Mouse (Mus musculus) lung, embryonic 16.5 days (tissue): ENCODE results near the gene Fdps. TPM values are rescaled to one million over a fixed set of nuclear protein-coding genes. Genes with fewer than 3 reads are reported as not detected.

Source experiments
- ATAC-seq: fragments of 200-750 bp; cut with Nextera tagmentation; 2 replicates; pipeline ENCODE4 v1.8.0; 2017; ENCODE audit warnings: low read depth, mild to moderate bottlenecking, moderate library complexity
- H3K27ac ChIP-seq: fragments of 300-500 bp; sonication (generic); 2 replicates; pipeline ENCODE4 v1.5.1; 2014; ENCODE audit warnings: mild to moderate bottlenecking, control low read depth, low read length
- H3K27me3 ChIP-seq: fragments of 300-500 bp; sonication (generic); 2 replicates; pipeline ENCODE4 v1.6.1; 2014; ENCODE audit warnings: low read depth, low read length, mixed read lengths; ENCODE audit not compliant: control insufficient read depth, insufficient read depth
- H3K36me3 ChIP-seq: fragments of 300-500 bp; sonication (generic); 2 replicates; pipeline ENCODE4 v1.6.1; 2014; ENCODE audit warnings: low read length; ENCODE audit not compliant: control insufficient read depth, insufficient read depth
- H3K4me1 ChIP-seq: fragments of 300-500 bp; sonication (generic); replicated peaks from 2 replicates; pipeline ENCODE4 v1.6.1; 2014; ENCODE audit warnings: low read length, mixed read lengths; ENCODE audit not compliant: control insufficient read depth, insufficient read depth
- H3K4me2 ChIP-seq: fragments of 300-500 bp; sonication (generic); 2 replicates; pipeline ENCODE4 v1.6.1; 2014; ENCODE audit warnings: low read depth, low read length, control low read depth
- H3K4me3 ChIP-seq: fragments of 300-500 bp; sonication (generic); 2 replicates; pipeline ENCODE4 v1.5.1; 2014; ENCODE audit warnings: mild to moderate bottlenecking, low read length, control low read depth
- H3K9ac ChIP-seq: fragments of 300-500 bp; sonication (generic); 2 replicates; pipeline ENCODE4 v1.6.1; 2014; ENCODE audit warnings: low read length, control low read depth
- H3K9me3 ChIP-seq: fragments of 300-500 bp; sonication (generic); 2 replicates; pipeline ENCODE4 v1.6.1; 2016; ENCODE audit warnings: low read length; ENCODE audit not compliant: control insufficient read depth
- WGBS: fragments of 180-500 bp; shearing (Covaris S2); extraction: QIAGEN DNeasy Blood & Tissue Kit; methylation state at CpG from one replicate; pipeline ENCODE4 v1.1.7; 2014; 5-methylcytosine and 5-hydroxymethylcytosine counted together
- polyA plus RNA-seq: library from polyadenylated mRNA; unstranded; fragments of >200 nt; fragmentation: Nextera tagmentation; extraction: Ambion mirVana; gene quantifications from 2 replicates; pipeline ENCODE4 v1.2.1, GENCODE M21; 2015

The Fdps gene
- polyA plus RNA-seq, 1 experiment from 2014 or later: 132 TPM

DNA sequence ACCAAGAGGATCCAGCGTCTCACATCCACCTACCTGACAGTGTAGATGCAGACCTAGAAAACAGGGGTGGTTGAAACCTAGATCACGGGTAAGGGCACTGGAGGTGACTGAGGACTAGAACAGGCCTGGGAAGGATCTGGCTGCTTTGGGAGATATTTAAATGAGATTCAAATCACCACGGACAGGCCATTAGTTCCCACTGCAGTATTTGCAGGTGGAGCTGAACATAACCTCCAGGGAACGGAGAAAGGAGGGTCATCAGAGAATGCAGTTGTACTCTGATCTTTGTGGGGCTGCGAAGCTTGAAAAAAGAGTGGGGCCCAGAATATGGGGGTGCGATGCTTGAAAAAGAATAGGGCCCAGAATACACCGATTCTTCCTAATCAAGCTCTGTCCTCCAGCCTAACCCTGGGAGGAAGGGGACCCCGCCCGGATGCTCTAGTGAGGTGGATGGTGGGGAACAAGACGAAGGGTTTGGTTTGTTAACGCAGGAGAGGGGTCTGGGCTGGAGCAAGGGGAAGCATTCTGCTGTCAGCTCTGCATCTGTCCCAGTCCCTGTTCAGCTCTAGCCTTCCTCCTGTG lies 9.2 kb downstream of the Fdps start:
- ATAC-seq: no peak
- Histone ChIP-seq H3K9me3 (no peaks in the 10 kb centered on the region), H3K4me2 (peak overlapping the region; percentile 50), H3K4me1 (peaks cover 17% of the 10 kb centered on the region), H3K36me3 (peaks cover 9% of the 10 kb centered on the region), H3K9ac (peak overlapping the region; percentile 11; the same call in 1 of the 2 replicates), H3K4me3 (peak overlapping the region; percentile 34), H3K27me3 (peaks cover 16% of the 10 kb centered on the region), H3K27ac (no peak overlapping the region)
- 29% methylated on average over 11 of the region's 11 CpGs for WGBS

DNA sequence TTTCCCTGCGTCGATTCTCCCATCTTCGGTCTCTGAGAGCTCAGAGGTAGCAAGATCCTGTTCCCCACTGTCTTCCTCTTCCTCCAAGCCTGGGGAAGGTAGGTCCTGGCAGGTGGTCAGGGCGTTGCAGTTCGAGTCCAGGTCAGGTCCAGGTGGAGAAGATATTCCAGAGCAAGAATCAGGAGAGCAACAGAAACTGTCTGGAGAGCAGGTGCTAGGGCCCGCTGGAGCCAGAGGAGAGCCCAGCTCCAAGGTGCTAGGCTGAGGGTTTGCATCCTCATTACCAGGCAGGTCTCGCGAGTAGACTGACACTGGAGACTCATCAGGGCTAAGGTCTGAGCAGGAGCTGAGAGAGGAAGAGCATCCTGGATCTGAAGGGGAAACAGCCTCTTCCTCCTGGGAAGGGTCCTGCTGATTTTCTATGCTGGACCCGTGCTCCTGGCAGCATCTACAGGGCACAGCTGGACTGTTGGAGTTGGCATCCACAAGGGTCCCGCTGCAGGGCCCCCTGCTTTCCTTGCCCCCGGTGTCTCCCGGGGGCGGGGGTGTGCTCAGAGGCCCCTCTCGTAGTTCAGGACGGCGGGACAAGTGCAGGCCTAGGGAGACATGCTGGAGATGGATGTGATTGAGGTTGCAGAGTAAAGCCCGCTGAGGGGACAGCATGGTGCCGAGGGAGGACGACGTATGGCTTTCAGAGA lies 9.8 kb downstream of the Fdps start:
- Histone ChIP-seq H3K27me3 (peaks cover 16% of the 10 kb centered on the region), H3K36me3 (peaks cover 8% of the 10 kb centered on the region), H3K9me3 (no peaks in the 10 kb centered on the region), H3K4me2 (peak overlapping the region; percentile 99), H3K4me1 (peaks cover 18% of the 10 kb centered on the region), H3K9ac (peak overlapping the region; percentile 79; the same call in 1 of the 2 replicates), H3K27ac (no peak overlapping the region), H3K4me3 (peak overlapping the region; percentile 75)
- 11% methylated on average over 20 of the region's 20 CpGs for WGBS
- ATAC-seq: no peak

- Histone ChIP-seq H3K27ac (peak overlapping the region; percentile 86), H3K4me1 (peaks cover 18% of the 10 kb centered on the region), H3K36me3 (peaks cover 8% of the 10 kb centered on the region), H3K9me3 (no peaks in the 10 kb centered on the region), H3K27me3 (peaks cover 16% of the 10 kb centered on the region), H3K4me2 (peak overlapping the region; percentile 99), H3K9ac (peak overlapping the region; percentile 79), H3K4me3 (peak overlapping the region; percentile 75)
- peak; percentile 68 for ATAC-seq
- WGBS: under 1% methylated on average over 65 of the region's 74 CpGs
These were observed 10.8 kb downstream of the Fdps start for GRCm38 (mm10) chr3:89090694-89091655.

DNA sequence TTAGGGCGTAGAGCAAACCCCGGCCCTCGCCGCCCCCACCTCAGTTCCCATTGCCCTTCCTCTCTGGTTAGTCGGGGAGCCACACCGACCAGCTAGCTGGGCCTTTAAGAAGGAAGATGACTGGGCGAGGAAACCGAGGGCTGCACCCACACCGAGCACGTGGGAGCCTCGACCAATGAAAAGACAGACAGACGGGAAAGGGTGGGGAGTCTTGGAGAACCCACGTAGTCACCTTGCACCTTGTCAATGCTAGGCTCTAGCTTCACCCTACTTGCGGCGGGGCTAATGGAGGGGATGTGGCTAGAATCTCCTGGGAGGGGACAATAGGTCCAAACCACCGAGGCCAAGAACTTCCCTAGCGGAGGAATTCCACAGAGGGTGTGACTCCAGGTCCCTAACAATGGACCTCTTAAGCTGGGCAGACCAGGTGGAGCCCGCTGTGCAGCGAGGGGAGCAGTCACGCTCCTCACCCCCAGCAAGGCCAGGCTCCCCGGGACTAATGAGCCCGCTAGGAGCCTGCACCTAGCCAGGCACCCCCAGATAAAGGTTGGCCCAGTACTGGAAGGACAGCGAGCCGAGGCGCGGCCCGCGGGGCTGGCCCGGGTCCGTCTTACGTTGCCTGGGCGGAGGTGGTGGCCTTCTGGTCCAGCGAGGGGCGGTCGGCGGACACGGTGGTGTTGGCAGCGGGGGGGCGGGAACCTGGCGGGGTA lies 11.7 kb downstream of the Fdps start:
- ATAC-seq: peak; percentile 79
- Histone ChIP-seq H3K36me3 (peaks cover 4% of the 10 kb centered on the region), H3K9ac (peak overlapping the region; percentile 79), H3K4me1 (peaks cover 18% of the 10 kb centered on the region), H3K27ac (peak overlapping the region; percentile 86), H3K9me3 (no peaks in the 10 kb centered on the region), H3K4me2 (peak overlapping the region; percentile 99), H3K27me3 (peaks cover 16% of the 10 kb centered on the region), H3K4me3 (peak overlapping the region; percentile 75)
- WGBS: under 1% methylated on average over 39 of the region's 40 CpGs

GRCm38 (mm10) chr3:89088974-89089373 lies 12.8 kb downstream of the Fdps start:
- peak overlapping the region; percentile 70 for H3K9ac ChIP-seq
- WGBS: 37% methylated on average over 14 of the region's 14 CpGs
- peaks cover 2% of the 10 kb centered on the region; the same call in 1 of the 2 replicates for H3K36me3 ChIP-seq
- peak overlapping the region; percentile 75 for H3K4me3 ChIP-seq
- no peaks in the 10 kb centered on the region for H3K9me3 ChIP-seq
- peaks cover 18% of the 10 kb centered on the region for H3K4me1 ChIP-seq
- peaks cover 16% of the 10 kb centered on the region for H3K27me3 ChIP-seq
- peak overlapping the region; percentile 99 for H3K4me2 ChIP-seq
- H3K27ac ChIP-seq: no peak overlapping the region
- ATAC-seq: no peak

- H3K4me1 ChIP-seq: peaks cover 18% of the 10 kb centered on the region
- peak overlapping the region; percentile 26; the same call in 1 of the 2 replicates for H3K4me3 ChIP-seq
- peaks cover 12% of the 10 kb centered on the region for H3K27me3 ChIP-seq
- WGBS: 18% methylated on average over 20 of the region's 21 CpGs
- peak overlapping the region; percentile 54 for H3K4me2 ChIP-seq
- H3K9me3 ChIP-seq: no peaks in the 10 kb centered on the region
- H3K9ac ChIP-seq: peak overlapping the region; percentile 55
- no peak for ATAC-seq
- peak overlapping the region; percentile 47; the same call in 1 of the 2 replicates for H3K27ac ChIP-seq
- peaks cover 2% of the 10 kb centered on the region; the same call in 1 of the 2 replicates for H3K36me3 ChIP-seq
These were observed 14.2 kb downstream of the Fdps start for GRCm38 (mm10) chr3:89087338-89088110.

DNA sequence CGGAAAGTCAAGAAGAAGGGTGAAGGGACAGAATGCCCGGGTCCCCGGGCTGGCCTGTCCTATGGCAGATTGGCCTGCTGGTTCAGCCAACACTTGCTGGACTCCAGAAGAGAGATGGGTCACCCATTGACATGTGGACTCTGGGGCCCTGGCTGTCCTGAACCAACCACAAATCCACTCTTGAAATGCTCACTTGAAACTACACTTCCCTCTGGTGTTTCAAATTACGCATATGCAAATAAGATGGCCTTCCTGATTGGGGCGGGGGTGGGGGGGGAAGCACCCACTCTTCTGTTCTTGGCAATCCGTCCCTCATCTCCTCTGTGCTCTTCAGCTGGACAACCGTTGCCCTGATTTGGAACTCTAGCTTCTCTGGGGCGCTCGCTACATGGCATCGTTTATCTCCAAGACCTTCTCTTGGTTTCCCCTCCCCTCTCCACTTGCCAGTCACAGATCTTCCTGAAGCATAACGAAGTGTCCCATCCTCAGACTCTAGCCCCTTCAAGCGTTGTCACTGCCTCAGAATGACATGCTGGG lies 17.0 kb downstream of the Fdps start:
- Histone ChIP-seq H3K9me3 (no peaks in the 10 kb centered on the region), H3K9ac (no peak overlapping the region), H3K27me3 (no peaks in the 10 kb centered on the region), H3K4me2 (no peak overlapping the region), H3K4me3 (no peak overlapping the region), H3K36me3 (peaks cover 3% of the 10 kb centered on the region; the same call in 1 of the 2 replicates), H3K4me1 (peaks cover 13% of the 10 kb centered on the region), H3K27ac (no peak overlapping the region)
- no peak for ATAC-seq
- WGBS: 77% methylated on average over 12 of the region's 12 CpGs

DNA sequence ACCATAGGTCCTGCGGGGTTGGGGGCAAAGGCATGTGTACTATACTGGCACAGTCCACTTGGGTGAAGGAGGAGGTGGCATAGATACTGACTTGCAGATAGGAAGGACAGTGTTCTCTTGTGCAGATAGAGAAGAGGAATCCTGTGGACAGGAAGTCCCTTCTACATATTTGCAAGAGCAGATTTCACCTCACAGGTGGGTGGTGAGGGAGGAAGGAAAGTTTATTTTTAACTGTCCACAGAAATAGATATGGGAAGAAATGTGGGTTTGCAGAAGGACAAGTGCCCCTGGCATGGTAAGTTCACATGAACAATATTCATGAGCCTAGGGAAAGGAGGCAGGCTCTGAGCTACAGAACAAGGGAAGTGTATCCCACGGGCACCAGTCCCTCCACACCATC lies 17.6 kb downstream of the Fdps start:
- Histone ChIP-seq H3K36me3 (peaks cover 9% of the 10 kb centered on the region), H3K9me3 (no peaks in the 10 kb centered on the region)

More for the DNA sequence above, 17.6 kb downstream of the Fdps start:
- H3K9ac ChIP-seq: no peak overlapping the region
- no peak for ATAC-seq
- no peak overlapping the region for H3K4me2 ChIP-seq
- H3K4me3 ChIP-seq: no peak overlapping the region
- no peaks in the 10 kb centered on the region for H3K27me3 ChIP-seq
- peaks cover 10% of the 10 kb centered on the region for H3K4me1 ChIP-seq
- H3K27ac ChIP-seq: no peak overlapping the region
- WGBS: 72% methylated on average over 2 of the region's 2 CpGs
